Mouse (Mus musculus) liver, embryonic 16.5 days (tissue): ENCODE measurements around the gene Dhrs7b. TPM values are rescaled to one million over a fixed set of nuclear protein-coding genes. Genes with fewer than 3 reads are reported as not detected.

Source experiments
- polyA plus RNA-seq: library from polyadenylated mRNA; unstranded; fragments of >200 nt; fragmentation: Nextera tagmentation; extraction: Ambion mirVana; gene quantifications from 2 replicates; pipeline ENCODE4 v1.2.1, GENCODE M21; 2015

Gene Dhrs7b
- polyA plus RNA-seq, 1 experiment from 2014 or later = 18.1 TPM

Other genes with a start within 250 kb of the Dhrs7b start
- 14.5 and 14.7 TPM in 2 replicates for gene Llgl1, start 130.9 kb upstream of the Dhrs7b start, polyA plus RNA-seq
- gene Flii, start 103.4 kb upstream of the Dhrs7b start, polyA plus RNA-seq = 28.0 and 29.7 TPM in 2 replicates
- gene Mief2, start 102.2 kb upstream of the Dhrs7b start, polyA plus RNA-seq = 2.2 and 2.3 TPM in 2 replicates
- gene Top3a, start 53.3 kb upstream of the Dhrs7b start, polyA plus RNA-seq = 5.5 and 6.2 TPM in 2 replicates
- gene Smcr8, start 53.1 kb upstream of the Dhrs7b start, polyA plus RNA-seq = 3.3 and 3.6 TPM in 2 replicates
- gene Shmt1, start 18.9 kb upstream of the Dhrs7b start, polyA plus RNA-seq = 56.9 and 62.6 TPM in 2 replicates
- gene Tmem11, start 48.6 kb downstream of the Dhrs7b start, polyA plus RNA-seq = 23.2 and 23.4 TPM in 2 replicates
- gene Natd1, start 84.1 kb downstream of the Dhrs7b start, polyA plus RNA-seq = 9.9 and 14.3 TPM in 2 replicates
- gene Map2k3, start 101.4 kb downstream of the Dhrs7b start, polyA plus RNA-seq = 121 and 134 TPM in 2 replicates
- 0.04 TPM in 1 of 2 replicates, not detected in the other for gene Kcnj12, start 191.9 kb downstream of the Dhrs7b start, polyA plus RNA-seq